ENCODE assay signal across 9 mouse cellular contexts in the genomic region with DNA sequence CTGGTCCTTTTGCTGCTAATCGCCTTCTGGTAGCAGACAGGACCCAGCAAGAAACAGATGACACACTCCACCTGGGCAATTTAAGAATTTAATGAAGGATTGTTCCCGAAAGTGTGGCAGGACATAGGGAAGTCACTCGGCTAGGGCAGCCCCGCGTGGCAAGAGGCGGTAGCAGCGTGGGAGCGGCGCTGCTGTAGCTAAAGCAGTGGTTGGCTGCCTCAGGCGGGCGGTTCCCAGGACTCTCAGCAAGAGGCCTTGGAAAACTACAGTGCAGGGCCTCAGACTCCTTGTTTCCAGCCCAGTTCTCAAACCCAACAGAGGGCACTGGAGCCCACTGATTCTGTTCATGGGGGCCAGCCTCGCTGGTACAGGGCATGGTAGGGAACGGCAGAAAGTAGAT.
DNase-seq lines count a peak whose midpoint lies in the region; ATAC-seq lines count a peak whose summit lies in the region.
"Had no signal": no experiment of that assay in that cellular context is flagged by ENCODE, and none has a peak within 500 bp of the region (broad histone marks: within the 10 kb centered on the region; RNA-seq: fewer than 3 reads in every experiment).

No protein-coding gene starts in this region.

- 0 out of 2 replicates have a peak, but pooled peaks cover 3% of the 10 kb centered on the region for H3K4me1 ChIP-seq in heart, embryonic 12.5 days (replicated peaks)
- 0 out of 2 replicates have a peak, but pooled peaks cover 2% of the 10 kb centered on the region for H3K4me1 ChIP-seq in kidney, embryonic 15.5 days

- ATAC-seq in heart, embryonic 12.5 days (ENCODE audit: insufficient number of reproducible peaks, low FRiP score), result no peak
- peak; percentile 69; the same call in 1 of the 2 replicates for ATAC-seq in kidney, embryonic 15.5 days (replicated peaks; ENCODE audit: low FRiP score)

- H3K27me3 ChIP-seq in heart, embryonic 12.5 days (replicated peaks), result no peaks in the 10 kb centered on the region
- H3K27me3 ChIP-seq in kidney, embryonic 15.5 days, result peaks cover 7% of the 10 kb centered on the region; the same call in 1 of the 2 replicates

- H3K9me3 ChIP-seq in heart, embryonic 12.5 days (replicated peaks), result no peaks in the 10 kb centered on the region
- no peaks in the 10 kb centered on the region for H3K9me3 ChIP-seq in kidney, embryonic 15.5 days (replicated peaks)

- WGBS in heart, embryonic 12.5 days, result 19% methylated on average over 13 of the region's 13 CpGs
- WGBS in kidney, embryonic 15.5 days, result 34% methylated on average over 13 of the region's 13 CpGs

- peak overlapping the region; percentile 63 for H3K4me2 ChIP-seq in heart, embryonic 12.5 days
- H3K4me2 ChIP-seq in kidney, embryonic 15.5 days, result peak overlapping the region; percentile 53

- peak; percentile 57 for DNase-seq in ES-CJ7 (ENCODE audit: low read depth, low spot score)
- DNase-seq in adrenal gland, postnatal 14 days, result peak; percentile 58
- peak; percentile 16 for DNase-seq in lung, postnatal 25 days (ENCODE audit: low spot score)
- DNase-seq in testis, postnatal 10 days (ENCODE audit: low spot score), result peak; percentile 66
- no peak for DNase-seq in left cerebral cortex, adult 11 months (ENCODE audit: low spot score)
- no peak for DNase-seq in left cerebral cortex, adult 9 months (ENCODE audit: low spot score in 2 of 2)

- peak overlapping the region; percentile 66 for H3K27ac ChIP-seq in heart, embryonic 12.5 days (ENCODE audit: poor library complexity, severe bottlenecking)
- no peak overlapping the region for H3K27ac ChIP-seq in kidney, embryonic 15.5 days
- H3K27ac ChIP-seq: macrophage had no signal

- no peaks in the 10 kb centered on the region for H3K36me3 ChIP-seq in heart, embryonic 12.5 days
- no peaks in the 10 kb centered on the region for H3K36me3 ChIP-seq in kidney, embryonic 15.5 days

- H3K4me3 ChIP-seq in heart, embryonic 12.5 days, result peak overlapping the region; percentile 28
- peak overlapping the region; percentile 19 for H3K4me3 ChIP-seq in kidney, embryonic 15.5 days (replicated peaks)

- peak overlapping the region; percentile 48; the same call in 1 of the 2 replicates for H3K9ac ChIP-seq in heart, embryonic 12.5 days
- no peak overlapping the region for H3K9ac ChIP-seq in kidney, embryonic 15.5 days

Comparison
In these comparisons a context has a peak if more than half of its experiments do, and no peak if none do; other contexts are left out.
1. DNase-seq: peak in ES-CJ7 (single experiment), adrenal gland, postnatal 14 days (single experiment), lung, postnatal 25 days (single experiment) and testis, postnatal 10 days (single experiment); none in left cerebral cortex, adult 11 months (single experiment) and left cerebral cortex, adult 9 months (0 of 2).